Mouse (Mus musculus) neural tube, embryonic 11.5 days (tissue): ENCODE measurements around the gene Zp3. TPM values are rescaled to one million over a fixed set of nuclear protein-coding genes. Genes with fewer than 3 reads are reported as not detected.
A peak's percentile ranks its signal among the peaks of the same experiment; 100 is the strongest.

Experiments used
- ATAC-seq: fragments of 200-750 bp; cut with Nextera tagmentation; 2 replicates; pipeline ENCODE4 v1.8.0; 2017; ENCODE audit warnings: moderate number of reproducible peaks, mild to moderate bottlenecking, moderate TSS enrichment, moderate library complexity; ENCODE audit not compliant: insufficient read depth, low FRiP score, low TSS enrichment
- DNase-seq: peaks from one replicate; pipeline ENCODE4 v3.0.0-alpha.2; 2015; ENCODE audit warnings: low spot score
- H3K27ac ChIP-seq: fragments of 300-500 bp; sonication (generic); 2 replicates; pipeline ENCODE4 v1.5.1; 2014; ENCODE audit warnings: low read depth, mild to moderate bottlenecking, low read length
- H3K27me3 ChIP-seq: fragments of 300-500 bp; sonication (generic); 2 replicates; pipeline ENCODE4 v1.6.1; 2014; ENCODE audit warnings: mild to moderate bottlenecking, low read length, mixed read lengths; ENCODE audit not compliant: control insufficient read depth, insufficient read depth
- H3K36me3 ChIP-seq: fragments of 300-500 bp; sonication (generic); 2 replicates; pipeline ENCODE4 v1.6.1; 2014; ENCODE audit warnings: mild to moderate bottlenecking, low read length, moderate library complexity, mixed read lengths; ENCODE audit not compliant: control insufficient read depth, insufficient read depth
- H3K4me1 ChIP-seq: fragments of 300-500 bp; sonication (generic); 2 replicates; pipeline ENCODE4 v1.6.1; 2014; ENCODE audit warnings: low read length, mixed read lengths; ENCODE audit not compliant: control insufficient read depth, insufficient read depth
- H3K4me2 ChIP-seq: fragments of 300-500 bp; sonication (generic); 2 replicates; pipeline ENCODE4 v1.6.1; 2014; ENCODE audit warnings: low read depth, mild to moderate bottlenecking, moderate library complexity
- H3K4me3 ChIP-seq: fragments of 300-500 bp; sonication (generic); 2 replicates; pipeline ENCODE4 v1.5.1; 2014; ENCODE audit warnings: low read depth, low read length
- H3K9ac ChIP-seq: fragments of 300-500 bp; sonication (generic); 2 replicates; pipeline ENCODE4 v1.6.1; 2014; ENCODE audit warnings: mild to moderate bottlenecking, low read length
- H3K9me3 ChIP-seq: fragments of 300-500 bp; sonication (generic); 2 replicates; pipeline ENCODE4 v1.6.1; 2016; ENCODE audit warnings: low read length; ENCODE audit not compliant: control insufficient read depth
- WGBS: fragments of 180-500 bp; shearing (Covaris S2); extraction: QIAGEN DNeasy Blood & Tissue Kit; methylation state at CpG from one replicate; pipeline ENCODE4 v1.1.7; 2014; 5-methylcytosine and 5-hydroxymethylcytosine counted together
- polyA plus RNA-seq: library from polyadenylated mRNA; unstranded; fragments of >200 nt; fragmentation: Nextera tagmentation; extraction: Ambion mirVana; gene quantifications from 2 replicates; pipeline ENCODE4 v1.2.1, GENCODE M21; 2014

Gene Zp3
- polyA plus RNA-seq = not detected in 2 replicates

DNA sequence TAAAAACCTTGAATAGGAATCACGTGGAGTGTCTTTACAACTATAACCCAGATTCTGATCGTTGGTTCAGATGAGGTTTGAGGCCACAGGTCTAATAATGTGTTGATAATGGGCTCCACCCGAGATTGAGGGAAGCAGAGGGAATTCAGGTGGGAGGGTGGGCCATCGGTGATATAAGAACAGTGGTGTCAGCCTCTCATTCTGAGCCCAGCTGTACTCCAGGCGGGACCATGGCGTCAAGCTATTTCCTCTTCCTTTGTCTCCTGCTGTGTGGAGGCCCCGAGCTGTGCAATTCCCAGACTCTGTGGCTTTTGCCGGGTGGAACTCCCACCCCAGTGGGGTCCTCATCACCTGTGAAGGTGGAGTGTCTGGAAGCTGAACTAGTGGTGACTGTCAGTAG, at the start of gene Zp3:
Zp3 (plus strand) TSS at position 196 of the 400 bp plus-strand sequence.
- Histone ChIP-seq H3K9me3 (no peaks in the 10 kb centered on the region), H3K27ac (no peak within 1 kb of the TSS), H3K36me3 (no peaks in the 10 kb centered on the region), H3K4me2 (no peak within 1 kb of the TSS), H3K9ac (no peak within 1 kb of the TSS), H3K4me1 (no peaks in the 10 kb centered on the region), H3K4me3 (no peak within 1 kb of the TSS), H3K27me3 (no peaks in the 10 kb centered on the region)
- no peak for DNase-seq
- no peak for ATAC-seq
- WGBS = 76% methylated on average over 8 of the region's 8 CpGs

- peaks cover 13% of the 10 kb centered on the region for H3K36me3 ChIP-seq
- H3K4me2 ChIP-seq = no peak overlapping the region
- no peak overlapping the region for H3K4me3 ChIP-seq
- H3K9ac ChIP-seq = no peak overlapping the region
- DNase-seq (no peak), ATAC-seq (no peak)
- H3K9me3 ChIP-seq = no peaks in the 10 kb centered on the region
- H3K4me1 ChIP-seq = peaks cover 5% of the 10 kb centered on the region; the same call in 1 of the 2 replicates
- 93% methylated on average over 9 of the region's 9 CpGs for WGBS
- no peak overlapping the region for H3K27ac ChIP-seq
- H3K27me3 ChIP-seq = no peaks in the 10 kb centered on the region
These were observed 48.4 kb upstream of the Zp3 start for GRCm38 (mm10) chr5:135931526-135931925.

DNA sequence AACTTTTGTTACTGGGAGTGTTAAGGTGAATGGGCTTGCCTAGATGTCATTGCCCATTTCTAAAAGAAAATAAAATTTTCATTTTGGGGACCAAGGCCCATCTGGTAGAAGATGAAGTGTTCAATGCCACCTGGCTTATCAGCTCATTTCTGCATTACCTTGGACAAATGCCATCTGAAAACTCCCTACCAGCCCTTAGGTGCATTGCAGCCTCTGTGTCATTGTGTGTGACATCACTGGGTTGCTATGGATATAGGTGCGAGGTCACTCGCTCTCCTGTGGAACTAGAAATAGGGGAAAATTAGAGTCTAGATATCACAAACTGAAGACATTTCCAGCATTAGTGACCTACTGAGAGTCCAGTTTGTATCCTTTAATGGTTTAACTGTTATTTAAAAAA, 47.5 kb upstream of the Zp3 start:
- Histone ChIP-seq H3K27ac (no peak overlapping the region), H3K9me3 (no peaks in the 10 kb centered on the region), H3K4me3 (peak overlapping the region; percentile 69; the same call in 1 of the 2 replicates), H3K4me1 (peaks cover 5% of the 10 kb centered on the region; the same call in 1 of the 2 replicates), H3K36me3 (peaks cover 10% of the 10 kb centered on the region), H3K27me3 (no peaks in the 10 kb centered on the region), H3K9ac (no peak overlapping the region), H3K4me2 (peak overlapping the region; percentile 32)
- WGBS = 85% methylated on average over 2 of the region's 2 CpGs
- DNase-seq (no peak), ATAC-seq (no peak)

- Histone ChIP-seq H3K4me3 (peak overlapping the region; percentile 69), H3K36me3 (peaks cover 8% of the 10 kb centered on the region), H3K27me3 (no peaks in the 10 kb centered on the region), H3K27ac (peak overlapping the region; percentile 84), H3K9ac (peak overlapping the region; percentile 76), H3K9me3 (no peaks in the 10 kb centered on the region), H3K4me1 (peaks cover 5% of the 10 kb centered on the region; the same call in 1 of the 2 replicates), H3K4me2 (peak overlapping the region; percentile 46)
- no peak for DNase-seq
- ATAC-seq = no peak
- 18% methylated on average over 12 of the region's 12 CpGs for WGBS
These were observed 46.5 kb upstream of the Zp3 start for GRCm38 (mm10) chr5:135933222-135933899.

DNA sequence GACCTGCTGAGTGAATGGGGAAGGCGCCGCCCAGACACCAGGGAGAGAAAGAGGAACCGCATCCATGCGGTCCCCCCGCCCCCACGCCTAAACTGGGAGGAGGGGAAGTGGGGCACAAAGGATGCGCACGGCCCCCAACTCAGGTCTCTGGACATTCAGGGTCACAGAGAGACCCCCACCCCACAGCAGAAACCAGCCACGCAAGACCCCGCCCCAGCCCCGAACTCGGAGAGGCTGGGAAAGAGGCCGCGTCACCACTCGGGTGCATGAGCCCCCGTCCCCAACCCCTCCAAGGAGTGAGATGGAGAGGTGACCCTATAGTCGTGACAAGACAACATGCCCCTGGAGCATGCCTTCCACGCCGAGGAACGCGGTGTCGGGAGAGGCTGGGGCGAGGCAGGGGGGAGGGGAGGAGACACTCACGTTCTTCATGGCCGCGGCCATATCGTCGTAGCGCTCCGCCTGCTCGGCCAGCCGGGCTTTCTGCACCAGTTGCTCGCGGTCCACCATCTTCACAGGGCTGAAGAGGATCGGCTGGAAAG, 45.9 kb upstream of the Zp3 start:
- H3K27me3 ChIP-seq = no peaks in the 10 kb centered on the region
- DNase-seq (peak; percentile 76), ATAC-seq (peak; percentile 67)
- H3K4me3 ChIP-seq = peak overlapping the region; percentile 69
- H3K4me1 ChIP-seq = peaks cover 5% of the 10 kb centered on the region; the same call in 1 of the 2 replicates
- H3K9me3 ChIP-seq = no peaks in the 10 kb centered on the region
- 0% methylated on average over 31 of the region's 35 CpGs for WGBS
- H3K4me2 ChIP-seq = peak overlapping the region; percentile 46
- peaks cover 8% of the 10 kb centered on the region for H3K36me3 ChIP-seq
- H3K9ac ChIP-seq = peak overlapping the region; percentile 76
- H3K27ac ChIP-seq = peak overlapping the region; percentile 84

GRCm38 (mm10) chr5:135934481-135935175, 45.3 kb upstream of the Zp3 start, which contains the start of gene Ywhag:
TSS of gene Ywhag (minus strand) at chr5:135934616.
- Histone ChIP-seq H3K4me2 (peak within 1 kb of the TSS; percentile 46), H3K4me1 (peaks cover 5% of the 10 kb centered on the region; the same call in 1 of the 2 replicates), H3K4me3 (peak within 1 kb of the TSS; percentile 69), H3K27ac (peak within 1 kb of the TSS; percentile 84), H3K9ac (peak within 1 kb of the TSS; percentile 76), H3K36me3 (peaks cover 6% of the 10 kb centered on the region), H3K27me3 (no peaks in the 10 kb centered on the region), H3K9me3 (no peaks in the 10 kb centered on the region)
- ATAC-seq = peak; percentile 97
- DNase-seq = peak; percentile 97
- under 1% methylated on average over 47 of the region's 48 CpGs for WGBS

- peaks cover 5% of the 10 kb centered on the region; the same call in 1 of the 2 replicates for H3K4me1 ChIP-seq
- H3K9me3 ChIP-seq = no peaks in the 10 kb centered on the region
- H3K27ac ChIP-seq = peak overlapping the region; percentile 23; the same call in 1 of the 2 replicates
- peak overlapping the region; percentile 24; the same call in 1 of the 2 replicates for H3K4me2 ChIP-seq
- ATAC-seq (no peak; the same call in none of the 2 replicates), DNase-seq (no peak)
- peak overlapping the region; percentile 44 for H3K9ac ChIP-seq
- peak overlapping the region; percentile 69; the same call in 1 of the 2 replicates for H3K4me3 ChIP-seq
- H3K36me3 ChIP-seq = peaks cover 4% of the 10 kb centered on the region
- WGBS = 50% methylated on average over 7 of the region's 7 CpGs
- no peaks in the 10 kb centered on the region for H3K27me3 ChIP-seq
These were observed 44.7 kb upstream of the Zp3 start for GRCm38 (mm10) chr5:135935176-135935523.

DNA sequence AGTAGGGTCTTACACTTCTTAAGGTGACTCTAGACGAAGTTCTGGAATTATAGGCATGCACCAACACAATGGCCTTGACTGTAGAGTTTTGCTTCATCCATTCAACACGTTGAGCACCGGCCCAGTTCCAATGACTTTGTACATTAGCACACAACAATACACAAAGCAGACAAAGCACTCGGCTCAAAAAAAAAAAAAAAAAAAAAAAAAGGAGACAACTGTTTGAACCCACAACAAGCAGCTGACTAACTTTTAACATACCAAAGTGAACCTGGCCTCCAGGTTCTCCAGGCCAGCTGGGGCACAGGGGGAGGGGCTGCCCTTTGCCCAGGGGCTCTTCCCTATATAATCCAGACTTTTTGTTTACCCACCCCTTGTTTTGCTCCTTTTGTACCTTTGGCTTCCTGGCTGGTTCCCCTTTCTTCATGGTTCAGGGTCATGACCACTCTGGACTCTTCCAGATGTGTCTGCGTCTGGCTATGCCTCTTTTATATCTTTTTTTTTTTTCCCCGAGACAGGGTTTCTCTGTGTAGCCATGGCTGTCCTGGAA, 44.2 kb upstream of the Zp3 start:
- H3K4me1 ChIP-seq = peaks cover 5% of the 10 kb centered on the region; the same call in 1 of the 2 replicates
- no peak overlapping the region for H3K9ac ChIP-seq
- no peaks in the 10 kb centered on the region for H3K9me3 ChIP-seq
- no peak overlapping the region for H3K27ac ChIP-seq
- H3K36me3 ChIP-seq = no peaks in the 10 kb centered on the region; the same call in 1 of the 2 replicates
- H3K4me2 ChIP-seq = no peak overlapping the region; the same call in 1 of the 2 replicates
- no peak overlapping the region for H3K4me3 ChIP-seq
- ATAC-seq (no peak), DNase-seq (no peak)
- WGBS = 75% methylated on average over 6 of the region's 6 CpGs
- H3K27me3 ChIP-seq = no peaks in the 10 kb centered on the region
